Mouse (Mus musculus): ENCODE measurements around the gene Svep1. TPM values are rescaled to one million over a fixed set of nuclear protein-coding genes. Genes with fewer than 3 reads are reported as not detected.

Svep1 gene
- polyA plus RNA-seq, 1 experiment from 2014 or later, result 5.2 TPM

DNA sequence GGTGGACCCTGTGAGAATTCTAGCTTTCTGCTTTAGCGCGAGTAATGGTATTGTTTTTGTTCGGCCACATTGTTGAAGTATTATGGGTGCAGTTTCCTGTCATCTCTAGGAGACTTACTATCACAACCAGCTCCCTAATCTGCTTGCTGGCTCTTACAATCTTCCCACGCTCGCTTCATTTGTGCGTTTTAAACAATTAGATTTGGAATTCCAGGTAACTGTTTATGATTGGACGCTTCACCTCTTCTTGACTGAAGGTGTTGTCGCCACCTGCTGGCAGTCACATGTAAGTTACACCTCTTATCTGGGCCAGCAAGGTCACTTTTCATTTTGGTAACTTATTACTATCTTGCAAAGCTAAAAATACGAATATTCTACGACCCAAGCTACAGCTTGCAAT is 127.0 kb downstream of the Svep1 start:
- no peak overlapping the region for H3K4me2 ChIP-seq (ENCODE audit: low read depth, low read length)
- whole genome bisulfite sequencing, result 26% methylated on average over 10 of the region's 10 CpGs

DNA sequence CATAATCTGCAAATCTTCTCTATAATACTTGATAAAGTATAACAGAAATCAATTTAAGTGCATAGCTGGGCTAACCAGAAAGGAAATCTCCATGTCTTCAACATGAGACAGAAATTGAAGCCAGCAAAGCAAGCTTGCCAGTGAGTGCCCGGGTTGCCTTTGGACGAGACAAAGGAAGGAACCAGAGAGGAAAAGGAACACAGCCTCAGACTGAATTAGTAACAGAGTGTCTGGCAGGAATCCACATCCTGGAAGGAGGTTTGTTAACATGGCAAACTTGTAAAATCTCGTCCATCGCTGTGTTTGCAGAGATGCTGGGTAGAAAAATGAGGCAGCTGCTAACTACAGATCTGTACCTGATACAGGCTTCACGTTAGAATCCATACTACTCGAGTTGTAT is 128.7 kb downstream of the Svep1 start:
- 60% methylated on average over 6 of the region's 6 CpGs for WGBS
- Histone ChIP-seq H3K4me1 (ENCODE audit: control insufficient read depth, insufficient read depth, low read length) (no peaks in the 10 kb centered on the region), H3K9ac (ENCODE audit: low read depth, low read length) (no peak overlapping the region), H3K4me2 (ENCODE audit: low read depth, low read length) (no peak overlapping the region), H3K9me3 (ENCODE audit: control insufficient read depth, low read length) (no peaks in the 10 kb centered on the region), H3K4me3 (ENCODE audit: low read length) (no peak overlapping the region), H3K27ac (ENCODE audit: low read length) (no peak overlapping the region), H3K36me3 (ENCODE audit: control insufficient read depth, insufficient read depth, low read length) (no peaks in the 10 kb centered on the region), H3K27me3 (replicated peaks; ENCODE audit: control insufficient read depth, insufficient read depth, low read length) (no peaks in the 10 kb centered on the region)
- ATAC-seq, result no peak

More for the DNA sequence above, 127.0 kb downstream of the Svep1 start:
- ATAC-seq, result no peak
- 0 out of 2 replicates have a peak, but pooled peaks cover 3% of the 10 kb centered on the region for H3K36me3 ChIP-seq (ENCODE audit: control insufficient read depth, insufficient read depth, low read length)
- no peaks in the 10 kb centered on the region for H3K27me3 ChIP-seq (replicated peaks; ENCODE audit: control insufficient read depth, insufficient read depth, low read length)
- H3K9ac ChIP-seq (ENCODE audit: low read depth, low read length), result no peak overlapping the region
- no peaks in the 10 kb centered on the region for H3K9me3 ChIP-seq (ENCODE audit: control insufficient read depth, low read length)
- H3K27ac ChIP-seq (ENCODE audit: low read length), result no peak overlapping the region
- no peaks in the 10 kb centered on the region for H3K4me1 ChIP-seq (ENCODE audit: control insufficient read depth, insufficient read depth, low read length)
- no peak overlapping the region for H3K4me3 ChIP-seq (ENCODE audit: low read length)

DNA sequence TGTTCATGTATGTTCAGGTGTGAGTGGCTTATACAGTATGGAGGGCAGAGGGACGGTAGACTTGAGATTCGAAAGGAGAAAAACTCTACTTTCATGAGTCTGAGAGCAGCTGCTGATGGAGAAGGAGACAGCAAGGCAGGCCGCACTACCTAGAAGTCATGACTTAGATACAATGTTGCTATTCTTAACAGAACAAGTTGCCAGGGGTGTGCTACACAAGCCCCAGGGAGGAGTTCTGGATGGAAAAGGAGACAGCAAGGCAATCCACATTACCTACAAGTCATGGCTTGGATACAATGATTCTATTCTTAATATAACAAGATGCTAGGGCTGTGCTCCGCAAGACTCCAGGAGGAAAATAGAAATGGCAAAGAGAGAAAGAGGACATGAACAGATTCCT is 129.1 kb downstream of the Svep1 start:
- ATAC-seq, result no peak
- 92% methylated on average over 4 of the region's 4 CpGs for WGBS

DNA sequence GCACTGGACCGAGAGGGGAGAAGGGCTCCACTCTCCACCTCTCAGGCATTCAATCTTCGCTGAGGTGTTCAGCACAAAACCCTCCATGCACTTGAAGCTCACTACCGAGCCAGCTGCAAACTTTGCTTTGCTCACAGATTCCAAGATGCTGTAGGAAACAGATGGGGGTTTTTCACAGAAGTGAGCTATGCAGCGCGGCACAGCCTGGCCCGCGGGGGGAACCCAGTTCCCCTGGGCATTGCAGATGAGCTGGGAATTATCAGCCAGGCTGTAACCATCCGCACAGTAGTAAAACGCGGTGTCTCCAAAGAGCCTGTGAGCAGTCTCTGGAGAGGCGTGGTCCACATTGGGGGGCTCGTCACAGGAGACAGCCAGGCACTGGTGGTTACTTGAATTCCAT is 133.8 kb downstream of the Svep1 start:
- no peak for ATAC-seq

More for the DNA sequence above, 129.1 kb downstream of the Svep1 start:
- no peak overlapping the region for H3K4me3 ChIP-seq (ENCODE audit: low read length)
- no peak overlapping the region for H3K9ac ChIP-seq (ENCODE audit: low read depth, low read length)
- H3K27me3 ChIP-seq (replicated peaks; ENCODE audit: control insufficient read depth, insufficient read depth, low read length), result no peaks in the 10 kb centered on the region
- H3K4me2 ChIP-seq (ENCODE audit: low read depth, low read length), result no peak overlapping the region
- H3K9me3 ChIP-seq (ENCODE audit: control insufficient read depth, low read length), result no peaks in the 10 kb centered on the region
- no peaks in the 10 kb centered on the region for H3K36me3 ChIP-seq (ENCODE audit: control insufficient read depth, insufficient read depth, low read length)
- no peaks in the 10 kb centered on the region for H3K4me1 ChIP-seq (ENCODE audit: control insufficient read depth, insufficient read depth, low read length)
- H3K27ac ChIP-seq (ENCODE audit: low read length), result no peak overlapping the region

DNA sequence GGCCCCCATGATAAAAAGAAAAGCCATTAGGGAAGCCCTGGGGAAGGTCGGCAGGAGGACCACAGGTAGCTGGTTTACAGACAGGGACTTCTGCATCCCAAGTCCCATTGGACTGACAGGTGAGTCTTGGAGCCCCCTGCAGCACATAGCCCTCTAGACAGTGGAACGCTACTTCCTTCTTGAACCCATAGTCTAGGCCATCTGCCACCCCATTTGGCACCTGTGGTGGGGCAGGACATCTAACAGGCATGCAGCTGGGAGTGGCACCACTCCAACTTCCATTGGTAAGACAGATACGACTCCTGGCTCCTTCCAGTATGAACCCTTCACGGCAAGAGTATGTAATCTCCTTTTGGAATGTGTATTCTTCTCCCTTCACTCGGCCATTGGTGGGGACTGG is 137.8 kb downstream of the Svep1 start:
- Histone ChIP-seq H3K27me3 (replicated peaks; ENCODE audit: control insufficient read depth, insufficient read depth, low read length) (no peaks in the 10 kb centered on the region), H3K4me1 (ENCODE audit: control insufficient read depth, insufficient read depth, low read length) (no peaks in the 10 kb centered on the region), H3K9ac (ENCODE audit: low read depth, low read length) (no peak overlapping the region), H3K9me3 (ENCODE audit: control insufficient read depth, low read length) (no peaks in the 10 kb centered on the region), H3K4me3 (ENCODE audit: low read length) (no peak overlapping the region), H3K4me2 (ENCODE audit: low read depth, low read length) (no peak overlapping the region), H3K27ac (ENCODE audit: low read length) (no peak overlapping the region), H3K36me3 (ENCODE audit: control insufficient read depth, insufficient read depth, low read length) (0 out of 2 replicates have a peak, but pooled peaks cover 4% of the 10 kb centered on the region)
- ATAC-seq, result no peak
- 87% methylated on average over 5 of the region's 5 CpGs for WGBS

More for the DNA sequence above, 133.8 kb downstream of the Svep1 start:
- no peaks in the 10 kb centered on the region for H3K9me3 ChIP-seq (ENCODE audit: control insufficient read depth, low read length)
- 0 out of 2 replicates have a peak, but pooled peaks cover 4% of the 10 kb centered on the region for H3K36me3 ChIP-seq (ENCODE audit: control insufficient read depth, insufficient read depth, low read length)
- no peak overlapping the region for H3K4me2 ChIP-seq (ENCODE audit: low read depth, low read length)
- no peaks in the 10 kb centered on the region for H3K27me3 ChIP-seq (replicated peaks; ENCODE audit: control insufficient read depth, insufficient read depth, low read length)
- H3K27ac ChIP-seq (ENCODE audit: low read length), result no peak overlapping the region
- WGBS, result 81% methylated on average over 12 of the region's 12 CpGs
- H3K4me1 ChIP-seq (ENCODE audit: control insufficient read depth, insufficient read depth, low read length), result no peaks in the 10 kb centered on the region
- H3K9ac ChIP-seq (ENCODE audit: low read depth, low read length), result no peak overlapping the region
- no peak overlapping the region for H3K4me3 ChIP-seq (ENCODE audit: low read length)

DNA sequence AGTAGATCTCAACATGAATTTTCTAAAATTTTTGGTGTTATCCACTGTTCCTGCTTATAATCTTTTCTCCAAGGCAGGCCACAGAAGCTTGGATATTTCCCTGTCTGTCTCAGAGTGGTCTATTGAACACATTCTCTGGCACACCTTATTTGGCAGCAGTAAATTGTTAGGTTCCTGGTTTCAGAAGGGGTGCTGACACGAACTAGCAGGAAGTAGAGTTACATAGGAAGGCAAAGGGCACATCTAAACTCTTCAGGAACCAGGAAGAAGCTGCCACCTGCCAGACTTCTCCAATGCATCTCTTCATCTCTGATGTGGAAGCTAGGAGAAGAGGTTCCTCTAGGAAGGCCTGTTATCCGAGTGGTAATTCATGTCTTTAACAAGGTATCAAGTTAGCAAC is 141.9 kb downstream of the Svep1 start:
- H3K9me3 ChIP-seq (ENCODE audit: control insufficient read depth, low read length), result no peaks in the 10 kb centered on the region
- no peak overlapping the region for H3K9ac ChIP-seq (ENCODE audit: low read depth, low read length)
- H3K27me3 ChIP-seq (replicated peaks; ENCODE audit: control insufficient read depth, insufficient read depth, low read length), result no peaks in the 10 kb centered on the region
- H3K27ac ChIP-seq (ENCODE audit: low read length), result 0 out of 2 replicates have a peak overlapping the region, but pooled peaks have one; percentile 38
- no peaks in the 10 kb centered on the region for H3K4me1 ChIP-seq (ENCODE audit: control insufficient read depth, insufficient read depth, low read length)
- no peaks in the 10 kb centered on the region for H3K36me3 ChIP-seq (ENCODE audit: control insufficient read depth, insufficient read depth, low read length)
- 60% methylated on average over 2 of the region's 2 CpGs for WGBS
- no peak overlapping the region for H3K4me3 ChIP-seq (ENCODE audit: low read length)
- ATAC-seq, result peak; percentile 81
- no peak overlapping the region for H3K4me2 ChIP-seq (ENCODE audit: low read depth, low read length)

DNA sequence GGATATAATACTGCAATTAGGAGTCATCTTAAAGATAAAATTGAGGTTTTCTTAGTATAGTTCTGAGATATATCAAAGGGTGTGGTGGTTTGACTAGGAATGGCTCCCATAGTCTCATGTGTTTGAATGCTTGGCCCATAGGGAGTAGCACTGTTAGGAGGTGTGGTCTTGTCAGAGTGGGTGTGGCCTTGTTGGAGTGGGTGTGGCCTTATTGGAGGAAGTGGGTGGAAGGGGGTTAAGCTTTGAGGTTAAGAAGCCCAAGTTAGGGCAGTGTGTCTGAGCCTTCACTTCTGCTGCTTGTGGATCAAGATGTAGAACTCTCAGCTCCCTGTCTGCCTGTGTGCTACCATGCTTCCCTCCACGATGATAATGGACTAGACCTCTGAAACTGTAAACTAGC is 143.7 kb downstream of the Svep1 start:
- no peak overlapping the region for H3K4me2 ChIP-seq (ENCODE audit: low read depth, low read length)
- H3K4me3 ChIP-seq (ENCODE audit: low read length), result no peak overlapping the region
- no peaks in the 10 kb centered on the region for H3K27me3 ChIP-seq (replicated peaks; ENCODE audit: control insufficient read depth, insufficient read depth, low read length)
- no peaks in the 10 kb centered on the region for H3K4me1 ChIP-seq (ENCODE audit: control insufficient read depth, insufficient read depth, low read length)
- no peaks in the 10 kb centered on the region for H3K36me3 ChIP-seq (ENCODE audit: control insufficient read depth, insufficient read depth, low read length)
- no peak for ATAC-seq
- H3K9ac ChIP-seq (ENCODE audit: low read depth, low read length), result no peak overlapping the region
- H3K9me3 ChIP-seq (ENCODE audit: control insufficient read depth, low read length), result no peaks in the 10 kb centered on the region
- WGBS, result 96% methylated on average over 1 of the region's 1 CpGs
- H3K27ac ChIP-seq (ENCODE audit: low read length), result no peak overlapping the region

DNA sequence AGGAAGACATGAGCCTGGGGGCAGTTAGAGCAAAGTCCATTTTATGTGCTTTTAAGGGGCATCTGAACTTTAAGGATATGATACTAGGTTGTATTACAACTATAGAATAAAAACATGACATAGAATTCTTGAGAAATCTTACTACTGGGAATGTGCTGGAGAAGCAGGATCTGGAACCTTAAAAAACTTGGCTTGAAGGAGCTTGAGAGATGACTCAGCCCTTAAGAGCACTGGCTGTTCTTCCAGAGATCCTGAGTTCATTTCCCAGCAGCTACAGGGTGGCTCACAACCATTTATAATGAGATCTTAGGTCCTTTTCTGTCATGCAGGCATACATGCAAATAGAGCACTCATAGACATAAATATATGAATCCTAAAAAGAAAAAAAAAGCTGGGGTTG is 151.0 kb downstream of the Svep1 start:
- Histone ChIP-seq H3K36me3 (ENCODE audit: control insufficient read depth, insufficient read depth, low read length) (no peaks in the 10 kb centered on the region), H3K4me3 (ENCODE audit: low read length) (no peak overlapping the region), H3K9me3 (ENCODE audit: control insufficient read depth, low read length) (no peaks in the 10 kb centered on the region), H3K4me2 (ENCODE audit: low read depth, low read length) (no peak overlapping the region), H3K27ac (ENCODE audit: low read length) (no peak overlapping the region), H3K4me1 (ENCODE audit: control insufficient read depth, insufficient read depth, low read length) (no peaks in the 10 kb centered on the region), H3K27me3 (replicated peaks; ENCODE audit: control insufficient read depth, insufficient read depth, low read length) (no peaks in the 10 kb centered on the region), H3K9ac (ENCODE audit: low read depth, low read length) (no peak overlapping the region)
- ATAC-seq, result no peak

DNA sequence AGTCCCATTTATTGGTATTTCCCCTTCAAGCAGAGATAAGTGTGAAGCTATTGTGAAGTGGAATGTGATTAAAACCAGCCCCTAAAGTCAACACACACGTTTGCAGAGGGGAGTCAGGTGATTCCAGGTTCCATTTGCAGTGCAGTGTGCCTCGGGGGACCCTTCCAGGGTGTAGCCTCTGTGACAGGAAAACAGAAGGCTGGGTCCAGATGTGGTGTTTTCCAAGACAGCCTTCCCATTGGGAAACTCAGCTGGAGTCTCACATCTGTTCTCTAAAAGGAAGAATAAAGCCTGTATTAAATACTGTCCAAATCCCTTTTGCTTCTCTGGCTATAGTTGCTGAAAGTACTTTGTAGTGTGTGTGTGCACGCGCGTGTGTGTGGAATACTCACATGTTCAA is 152.2 kb downstream of the Svep1 start:
- no peaks in the 10 kb centered on the region for H3K9me3 ChIP-seq (ENCODE audit: control insufficient read depth, low read length)
- H3K4me3 ChIP-seq (ENCODE audit: low read length), result no peak overlapping the region
- WGBS, result 67% methylated on average over 5 of the region's 5 CpGs

DNA sequence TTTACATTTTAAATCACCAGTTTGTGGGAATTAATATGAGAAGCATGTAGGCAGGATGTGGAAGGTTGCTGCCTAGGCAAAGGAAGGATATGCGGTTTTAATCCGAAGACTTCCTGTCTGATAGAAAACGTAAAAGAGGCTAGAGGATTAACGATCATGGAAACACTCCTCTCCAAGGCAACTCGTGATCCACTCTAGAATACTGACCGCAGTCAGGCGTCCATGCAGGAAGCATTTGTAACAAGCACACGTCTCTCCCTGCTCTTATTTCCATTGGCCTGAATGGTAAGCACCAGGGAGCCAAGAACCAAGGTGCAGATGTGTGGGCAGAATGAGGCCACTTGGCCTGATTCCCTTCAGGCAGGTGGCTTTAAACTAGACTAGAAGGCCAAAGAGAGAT is 155.9 kb downstream of the Svep1 start:
- Histone ChIP-seq H3K9me3 (ENCODE audit: control insufficient read depth, low read length) (no peaks in the 10 kb centered on the region), H3K36me3 (ENCODE audit: control insufficient read depth, insufficient read depth, low read length) (no peaks in the 10 kb centered on the region), H3K4me3 (ENCODE audit: low read length) (no peak overlapping the region), H3K9ac (ENCODE audit: low read depth, low read length) (no peak overlapping the region), H3K27me3 (replicated peaks; ENCODE audit: control insufficient read depth, insufficient read depth, low read length) (no peaks in the 10 kb centered on the region), H3K4me1 (ENCODE audit: control insufficient read depth, insufficient read depth, low read length) (no peaks in the 10 kb centered on the region), H3K27ac (ENCODE audit: low read length) (no peak overlapping the region), H3K4me2 (ENCODE audit: low read depth, low read length) (no peak overlapping the region)
- 73% methylated on average over 8 of the region's 8 CpGs for WGBS
- ATAC-seq, result no peak

More for the DNA sequence above, 152.2 kb downstream of the Svep1 start:
- ATAC-seq, result no peak
- Histone ChIP-seq H3K27me3 (replicated peaks; ENCODE audit: control insufficient read depth, insufficient read depth, low read length) (no peaks in the 10 kb centered on the region), H3K4me1 (ENCODE audit: control insufficient read depth, insufficient read depth, low read length) (no peaks in the 10 kb centered on the region), H3K36me3 (ENCODE audit: control insufficient read depth, insufficient read depth, low read length) (no peaks in the 10 kb centered on the region), H3K9ac (ENCODE audit: low read depth, low read length) (no peak overlapping the region), H3K4me2 (ENCODE audit: low read depth, low read length) (no peak overlapping the region), H3K27ac (ENCODE audit: low read length) (no peak overlapping the region)
